Mouse (Mus musculus) heart, adult 2 months (tissue): ENCODE results near the gene Smim24.

Experiments
- CTCF ChIP-seq: fragments of 200-600 bp; IDR thresholded peaks from 2 replicates; pipeline ENCODE4 v1.8.1; 2022; ENCODE audit warnings: antibody characterized with exemption, mild to moderate bottlenecking, moderate library complexity
- POLR2A ChIP-seq: fragments of 200-500 bp; IDR thresholded peaks from 2 replicates; pipeline ENCODE4 v1.6.1; 2011; ENCODE audit warnings: mild to moderate bottlenecking, low read depth, low read length, control low read depth; ENCODE audit not compliant: insufficient read depth

DNA sequence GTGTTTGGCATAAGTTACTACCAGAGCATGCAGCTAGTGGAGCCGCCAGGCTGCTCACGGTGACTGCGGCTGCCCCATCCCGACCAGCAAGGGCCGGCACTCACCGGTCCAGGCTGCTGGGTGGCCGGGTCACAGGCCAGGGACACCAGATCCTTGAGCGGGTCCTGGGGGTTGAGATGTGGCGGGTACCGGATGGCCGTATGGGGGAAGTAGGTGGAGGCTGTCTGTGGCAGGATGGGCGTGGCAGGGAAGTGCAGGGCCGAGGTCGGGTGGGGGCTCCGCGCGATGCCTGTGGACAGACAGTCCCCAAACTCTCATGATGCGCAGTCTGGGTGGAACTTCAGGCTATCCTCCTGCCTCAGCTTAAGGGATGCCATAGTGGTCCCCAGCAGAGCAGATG, 11.9 kb downstream of the Smim24 start:
- TF ChIP-seq CTCF (no peak), POLR2A (no peak)
